Mouse (Mus musculus) kidney, postnatal 10 days (tissue): ENCODE measurements at regions not wholly inside any gene's neighbourhood (a gene's known extent, or its start where the extent isn't known, plus 50 kb on each side); places are given as distances from the start of the nearest gene placed in this dataset.

ENCODE experiments used
- DNase-seq: peaks from one replicate; pipeline ENCODE4 v3.0.0; 2021; ENCODE audit warnings: mixed read lengths

GRCm38 (mm10) chr13:35482340-35482739, 177.3 kb upstream of the Cdyl start:
- no peak for DNase-seq

GRCm38 (mm10) chr13:35486125-35486524, 173.5 kb upstream of the Cdyl start:
- peak; percentile 64 for DNase-seq

DNA sequence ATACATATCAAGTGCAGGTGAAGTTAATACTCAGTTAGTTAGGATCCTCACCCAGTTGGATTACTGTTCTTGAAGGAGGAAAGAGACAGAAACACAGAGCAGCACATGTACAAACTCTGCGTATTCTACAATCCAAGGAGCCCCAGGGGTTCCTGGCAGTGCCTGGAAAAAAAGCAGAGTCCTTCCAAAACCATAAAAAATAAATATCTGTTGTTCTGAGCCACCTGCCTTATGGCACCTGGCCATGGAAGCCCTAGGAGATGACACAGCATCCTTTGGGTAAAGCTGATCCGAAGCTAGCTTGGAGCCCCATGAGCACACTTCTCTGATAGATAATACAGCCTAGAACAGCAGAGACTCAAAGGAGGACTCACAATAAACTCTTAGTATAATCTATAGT, 159.9 kb upstream of the Cdyl start:
- DNase-seq: no peak

DNA sequence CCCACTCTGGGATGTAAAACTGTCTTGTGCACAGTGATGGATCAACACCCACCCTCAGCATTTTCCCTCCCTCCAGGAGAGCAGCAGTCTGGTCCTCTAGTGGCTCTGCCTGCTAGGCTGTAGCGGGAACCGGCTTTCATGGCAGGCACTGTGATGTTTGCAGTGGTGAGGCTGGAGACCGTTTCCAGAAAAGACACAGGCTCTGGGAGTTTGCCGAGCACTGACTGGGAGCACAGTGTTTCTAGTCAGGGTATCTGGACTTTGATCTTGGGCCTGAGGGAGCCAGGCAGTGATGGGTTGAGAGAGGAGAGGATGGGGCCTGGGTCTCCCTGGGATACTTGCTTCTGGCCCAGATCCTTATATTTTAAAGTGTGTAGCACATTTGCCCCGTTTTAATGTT, 158.7 kb upstream of the Cdyl start:
- no peak for DNase-seq

GRCm38 (mm10) chr13:35501351-35502146, 158.1 kb upstream of the Cdyl start:
- peak; percentile 29 for DNase-seq

DNA sequence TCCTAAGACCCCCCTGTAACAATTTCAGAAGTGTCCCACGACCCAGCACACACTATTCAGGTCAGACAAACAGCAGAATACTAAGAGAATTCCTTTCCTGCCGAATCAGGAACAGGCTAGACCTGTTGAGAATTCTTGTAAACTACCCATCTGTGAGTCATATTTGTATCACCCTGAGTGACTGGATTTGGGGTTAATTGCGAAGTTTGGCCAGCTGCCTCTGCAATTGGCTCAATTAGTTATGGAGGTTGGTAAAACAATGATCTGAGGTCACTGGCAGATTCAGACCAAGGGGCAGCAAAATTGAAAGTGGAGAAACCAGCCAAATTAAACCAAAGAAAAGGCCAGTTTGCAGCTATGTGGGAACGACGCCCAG, 157.5 kb upstream of the Cdyl start:
- DNase-seq: peak; percentile 14

GRCm38 (mm10) chr13:35503362-35503821, 156.2 kb upstream of the Cdyl start:
- peak; percentile 26 for DNase-seq

GRCm38 (mm10) chr13:35507195-35507594, 152.4 kb upstream of the Cdyl start:
- DNase-seq: peak; percentile 34

DNA sequence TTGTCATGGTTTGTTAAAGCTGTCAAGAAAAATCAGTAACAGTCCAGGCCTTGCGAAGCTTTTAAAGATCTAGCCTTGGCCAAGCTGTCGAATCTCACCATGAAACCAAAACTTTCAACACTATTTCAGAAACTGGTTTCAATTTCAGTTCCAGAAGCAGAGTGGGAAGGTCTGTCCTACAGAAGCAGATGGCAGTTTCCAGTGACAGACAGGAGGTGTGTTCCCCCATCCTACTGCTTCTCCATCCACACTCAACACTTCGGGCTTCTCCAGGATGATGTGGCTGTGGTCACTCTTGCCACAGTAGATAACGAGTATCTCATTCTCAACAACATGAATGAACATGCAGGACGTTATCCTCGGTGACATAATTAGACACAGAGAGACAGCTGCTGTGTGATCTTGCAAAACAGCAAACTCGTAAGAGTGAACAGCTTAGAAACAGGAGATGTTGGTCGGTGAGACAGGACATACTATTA, 147.6 kb upstream of the Cdyl start:
- DNase-seq: no peak

GRCm38 (mm10) chr13:35513120-35513519, 146.5 kb upstream of the Cdyl start:
- no peak for DNase-seq

DNA sequence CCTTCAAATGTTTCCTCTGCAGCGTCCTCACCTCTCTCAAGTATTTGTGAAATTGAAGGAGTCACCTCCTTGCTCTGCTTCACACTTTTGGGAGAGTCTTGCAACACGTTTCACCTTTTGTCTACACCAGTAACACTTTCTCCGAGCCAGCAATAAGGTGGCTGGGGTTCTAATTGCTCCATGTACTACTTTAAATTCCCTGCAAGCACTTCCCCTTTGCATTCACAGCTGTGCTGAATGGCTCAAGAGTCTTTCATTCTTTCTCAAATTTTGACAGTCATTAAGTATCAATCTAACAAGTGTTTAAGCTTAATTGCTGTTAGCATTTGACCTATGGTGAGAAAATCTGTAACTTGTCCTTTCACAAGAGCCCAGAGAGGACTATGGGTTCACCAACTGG, 144.3 kb upstream of the Cdyl start:
- no peak for DNase-seq

DNA sequence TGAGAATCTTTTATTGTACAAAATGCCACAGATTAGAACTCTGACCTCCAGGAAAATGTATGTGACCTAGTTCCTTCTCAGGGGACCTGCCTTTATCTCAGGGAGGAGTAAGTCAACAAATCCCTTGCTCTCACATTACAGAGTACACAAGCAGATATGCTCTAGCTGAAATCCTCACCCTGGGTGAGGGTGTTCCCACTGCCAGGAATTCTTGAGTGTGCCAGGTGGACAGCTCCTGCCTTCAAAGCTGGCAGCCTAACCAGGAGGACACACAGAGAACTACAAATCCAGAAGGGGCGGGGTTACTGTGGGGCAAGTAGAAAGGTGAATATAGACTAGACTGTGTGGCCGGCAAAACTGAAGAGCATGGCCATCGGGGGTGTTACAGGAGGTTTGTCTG, 141.9 kb upstream of the Cdyl start:
- no peak for DNase-seq

- DNase-seq: no peak
Observed at GRCm38 (mm10) chr13:35522272-35522671, 137.4 kb upstream of the Cdyl start.

- no peak for DNase-seq
Observed at GRCm38 (mm10) chr13:35529577-35529976, 130.1 kb upstream of the Cdyl start.

- no peak for DNase-seq
Observed at GRCm38 (mm10) chr13:35537106-35537505, 122.5 kb upstream of the Cdyl start.

GRCm38 (mm10) chr13:35537936-35538335, 121.7 kb upstream of the Cdyl start:
- DNase-seq: peak; percentile 17

DNA sequence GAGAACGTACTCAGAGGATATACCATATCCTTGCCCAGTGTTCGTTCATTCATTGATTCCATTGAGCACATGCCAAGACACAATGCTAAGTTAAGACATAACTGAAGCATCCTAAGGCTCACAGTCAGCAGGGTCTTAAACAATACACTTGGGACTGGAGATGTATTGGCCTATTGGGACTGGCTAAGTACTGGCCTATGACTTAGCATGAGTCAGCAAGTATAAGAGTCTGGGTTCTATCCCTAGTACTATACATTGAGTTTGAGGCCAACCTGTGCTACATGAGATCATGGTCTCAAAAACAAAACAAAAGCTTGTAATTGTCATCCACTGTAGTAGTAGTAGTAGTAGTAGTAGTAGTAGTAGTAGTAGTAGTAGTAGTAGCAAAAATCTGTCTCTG, 119.2 kb upstream of the Cdyl start:
- no peak for DNase-seq

DNA sequence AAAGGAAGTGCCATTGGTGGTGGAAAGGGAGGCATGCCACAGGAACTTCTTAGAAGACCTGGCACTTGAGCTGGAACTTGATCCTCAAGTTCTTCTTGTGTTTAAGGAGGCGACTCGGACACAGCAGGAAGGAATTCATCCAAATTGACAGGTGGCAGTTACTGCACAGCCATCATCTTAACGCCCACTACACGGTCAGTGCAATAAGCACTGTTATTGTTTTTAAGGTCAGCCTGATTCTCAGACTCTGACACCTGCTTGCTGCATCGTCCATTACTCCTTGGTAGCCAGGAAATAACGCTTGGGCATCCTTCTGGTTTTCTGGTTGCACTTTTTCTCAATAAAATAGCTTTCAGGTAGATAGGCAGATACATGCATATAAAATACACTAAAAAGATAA, 118.6 kb upstream of the Cdyl start:
- no peak for DNase-seq

DNA sequence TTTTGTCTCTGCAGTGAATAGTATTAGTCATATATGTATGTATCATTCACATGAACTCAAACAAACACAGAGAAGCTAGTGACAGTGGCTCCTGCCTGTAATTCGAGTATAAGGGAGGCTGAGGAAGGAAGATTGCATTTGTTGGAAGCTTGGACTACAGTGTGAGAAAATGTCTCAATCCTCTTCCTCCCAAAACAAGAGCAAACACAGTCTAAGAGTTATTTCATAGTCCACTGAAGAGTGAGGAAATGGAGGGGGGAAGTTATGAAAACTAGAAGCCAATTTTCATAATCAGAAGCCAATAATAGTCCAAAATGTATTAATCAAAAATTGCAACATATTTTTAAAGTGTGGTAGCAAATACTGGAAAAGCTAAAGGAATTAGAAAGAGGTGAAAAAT, 95.6 kb upstream of the Cdyl start:
- no peak for DNase-seq

DNA sequence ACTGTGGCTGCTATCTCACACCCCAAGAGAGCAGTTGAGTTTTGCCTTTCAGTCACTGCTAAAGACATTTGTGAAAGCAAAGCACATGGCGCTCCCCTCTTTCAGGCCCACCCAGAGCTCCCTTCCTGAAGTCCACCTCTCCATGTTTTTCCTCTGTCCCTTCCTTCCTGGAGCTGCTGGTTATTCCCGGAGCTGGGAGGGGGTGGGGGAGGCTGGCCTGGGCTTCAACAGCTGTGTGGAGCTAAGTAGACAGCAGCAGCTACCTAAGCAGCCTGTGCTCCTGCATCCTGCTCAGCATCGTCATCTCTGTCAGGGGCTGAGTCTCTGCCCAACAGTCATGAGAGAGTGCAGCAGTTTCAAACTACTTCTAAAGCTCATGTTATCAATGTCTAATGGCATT, 78.0 kb upstream of the Cdyl start:
- peak; percentile 65 for DNase-seq

- no peak for DNase-seq
Observed at GRCm38 (mm10) chr13:35598003-35598402, 61.6 kb upstream of the Cdyl start.

DNA sequence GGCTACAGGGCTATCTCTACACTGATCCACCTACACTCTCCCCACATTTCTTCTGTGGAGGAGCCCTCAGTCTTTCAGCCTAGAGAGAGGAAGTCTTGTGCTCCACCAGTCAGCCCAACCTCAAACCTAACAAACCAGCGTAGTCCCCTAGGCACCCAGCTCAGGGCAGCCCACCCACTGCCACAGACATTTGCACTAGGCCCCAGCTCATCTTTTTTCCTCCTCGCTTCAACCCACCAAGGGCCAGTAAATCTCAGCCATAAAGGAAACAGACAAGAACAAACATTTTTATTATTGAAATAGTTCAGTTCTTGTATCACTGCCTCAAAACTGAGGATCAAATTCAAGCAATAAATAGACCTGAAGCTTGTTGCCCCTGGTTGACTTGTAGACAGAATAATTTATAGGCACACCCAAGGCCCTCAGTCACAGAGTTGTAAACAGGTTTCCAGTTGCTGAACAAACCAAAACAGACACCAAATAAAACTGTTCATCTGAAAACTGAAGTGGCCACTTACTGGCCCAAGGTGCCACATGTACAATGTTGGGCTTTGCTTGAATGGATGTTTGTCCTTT, 58.0 kb upstream of the Cdyl start:
- no peak for DNase-seq

- no peak for DNase-seq
Observed at GRCm38 (mm10) chr13:35603080-35603479, 56.6 kb upstream of the Cdyl start.

- peak; percentile 51 for DNase-seq
Observed at GRCm38 (mm10) chr13:35604061-35604460, 55.6 kb upstream of the Cdyl start.

DNA sequence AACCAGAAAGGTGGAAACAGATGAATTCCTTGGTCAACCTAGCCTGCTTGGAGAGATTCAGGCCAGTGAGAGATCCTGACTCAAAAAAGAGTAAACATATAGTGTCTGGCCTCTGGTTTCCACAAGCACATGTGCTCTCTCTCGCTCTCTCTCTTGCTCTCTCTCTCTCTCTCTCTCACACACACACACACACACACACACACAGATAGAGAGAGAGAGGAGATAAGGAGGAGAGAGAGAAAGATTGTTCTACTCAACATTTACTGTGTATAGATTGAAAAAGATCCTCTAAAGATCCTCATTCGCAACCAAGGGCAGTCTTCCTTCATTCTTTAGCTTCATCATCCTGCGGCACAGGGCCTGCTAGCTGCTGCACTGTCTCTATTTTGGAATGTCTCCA, 54.9 kb upstream of the Cdyl start:
- no peak for DNase-seq
